Mouse (Mus musculus) liver, adult 2 months (tissue): ENCODE data around the gene Arih1.

Experiments used
- CTCF ChIP-seq: fragments of 200-500 bp; IDR thresholded peaks from 2 replicates; pipeline ENCODE4 v1.5.1; 2011; ENCODE audit warnings: low read depth, low read length, control low read depth
- POLR2A ChIP-seq: fragments of 200-500 bp; IDR thresholded peaks from 2 replicates; pipeline ENCODE4 v1.6.1; 2011; ENCODE audit warnings: low read length, control low read depth; ENCODE audit not compliant: insufficient read depth; ENCODE audit errors: extremely low read depth

- TF ChIP-seq POLR2A = no peak
- no peak for TF ChIP-seq CTCF
These were observed 79.1 kb downstream of the Arih1 start for GRCm38 (mm10) chr9:59407271-59407670.
